Mouse (Mus musculus): ENCODE data around the gene Sag.

Gene Sag

DNA sequence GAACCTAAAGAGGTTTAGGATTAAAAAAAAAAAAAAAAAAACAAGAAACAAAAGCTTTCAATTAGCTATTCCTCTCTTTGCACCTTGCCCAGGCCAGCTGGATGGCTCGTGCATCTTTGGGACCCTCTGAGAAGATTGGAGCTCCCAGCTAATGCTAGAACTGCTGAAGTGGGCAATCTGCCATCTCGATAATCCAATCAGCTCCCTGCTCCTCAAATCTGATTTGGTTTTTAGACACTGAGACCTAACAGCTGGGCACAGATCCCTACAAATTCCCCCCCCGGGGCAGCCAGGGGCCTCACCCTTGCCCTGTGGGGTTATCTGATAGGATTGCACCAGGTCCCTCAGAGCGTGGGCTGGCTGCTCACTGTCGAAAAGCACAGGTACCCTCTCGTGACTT, at the start of gene Sag:
Gene Sag (plus strand): TSS at position 105 of the 400 bp plus-strand sequence.
- DNase-seq, result no peak

DNA sequence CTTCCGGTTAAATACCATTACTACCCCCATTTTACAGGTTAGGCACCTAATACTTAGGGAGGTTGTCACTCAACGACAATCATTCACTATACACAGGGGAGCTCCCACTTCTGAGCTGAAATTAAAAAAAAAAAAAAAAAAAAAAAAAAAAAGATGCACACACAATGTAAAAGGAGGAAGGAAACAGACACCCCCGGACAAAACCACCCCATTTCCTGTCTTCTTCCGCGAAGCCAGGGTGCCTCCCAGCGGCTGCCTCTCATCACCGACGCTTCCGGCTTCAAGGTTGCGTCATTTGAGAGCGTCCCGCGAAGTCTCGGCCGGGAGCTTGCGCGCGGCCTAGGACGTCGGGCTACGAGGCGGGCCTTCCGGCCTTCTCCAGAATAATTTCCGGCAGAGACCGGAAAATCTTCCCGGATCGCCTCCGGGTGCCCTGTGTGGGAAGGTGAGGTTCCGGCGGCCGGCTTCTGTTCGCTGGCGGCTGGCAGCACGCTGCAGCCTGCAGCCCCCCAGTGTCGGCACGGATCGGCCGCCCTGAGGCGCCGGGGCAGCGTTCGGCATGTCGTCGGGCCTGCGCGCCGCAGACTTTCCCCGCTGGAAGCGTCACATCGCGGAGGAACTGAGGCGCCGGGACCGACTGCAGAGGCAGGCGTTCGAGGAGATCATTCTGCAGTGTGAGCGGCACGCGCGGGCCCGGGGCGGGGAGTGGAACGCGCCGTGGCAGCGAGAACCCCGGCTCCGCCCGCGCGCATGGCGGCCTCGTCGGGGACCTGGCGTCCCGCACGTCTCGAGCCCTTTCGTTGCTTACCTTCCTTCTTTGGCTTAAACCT, 47.6 kb upstream of the Sag start, which contains the start of gene Atg16l1:
Gene Atg16l1 (plus strand): TSS at position 230 of the 830 bp plus-strand sequence.
- DNase-seq, result peak; percentile 97

DNA sequence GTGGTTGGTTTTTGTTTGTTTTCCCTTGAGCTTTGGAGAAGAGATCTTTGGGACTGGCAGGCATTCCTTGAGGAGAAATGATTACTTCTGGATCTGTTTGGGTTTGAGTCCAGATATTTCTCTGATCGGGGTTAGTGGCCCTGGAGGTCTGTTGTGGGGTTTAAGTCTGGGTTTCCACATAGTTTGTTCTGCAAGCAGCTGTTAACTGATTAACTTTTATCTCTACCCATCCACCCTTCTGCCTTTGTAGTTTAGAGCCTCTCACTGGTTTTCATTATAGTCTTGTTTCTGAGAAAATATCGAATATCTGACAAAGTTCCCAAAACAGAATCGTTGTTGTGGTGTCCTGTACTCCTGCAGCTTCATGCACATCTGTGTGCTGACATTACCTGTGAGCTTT, 39.7 kb upstream of the Sag start:
- no peak for DNase-seq

DNA sequence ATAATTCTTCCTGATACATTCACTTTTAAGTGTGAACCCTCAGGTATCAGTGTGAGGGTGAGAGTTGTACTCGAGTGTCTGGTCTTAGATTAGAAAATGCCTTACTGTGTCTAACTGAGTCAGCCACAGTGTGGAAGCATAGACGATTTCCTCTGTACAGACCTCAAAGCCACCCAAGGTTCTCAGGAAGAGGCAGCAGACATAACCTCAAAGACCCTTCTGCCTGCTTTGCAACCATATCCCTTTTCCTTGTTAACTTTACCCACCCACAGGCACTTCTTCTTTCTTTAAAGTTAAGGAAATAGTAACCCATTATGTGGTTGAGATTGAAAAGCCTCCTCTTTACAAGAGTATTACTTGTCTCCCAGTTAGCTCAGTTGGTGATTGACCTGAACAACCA, 37.7 kb upstream of the Sag start:
- no peak for DNase-seq

GRCm38 (mm10) chr1:87766233-87766632, 37.2 kb upstream of the Sag start:
- peak; percentile 28 for DNase-seq

- no peak for DNase-seq
Measured at GRCm38 (mm10) chr1:87769263-87769662, 34.2 kb upstream of the Sag start.

- no peak for DNase-seq
Measured at GRCm38 (mm10) chr1:87770486-87770885, 33.0 kb upstream of the Sag start.

GRCm38 (mm10) chr1:87771724-87772123, 31.8 kb upstream of the Sag start:
- no peak for DNase-seq

DNA sequence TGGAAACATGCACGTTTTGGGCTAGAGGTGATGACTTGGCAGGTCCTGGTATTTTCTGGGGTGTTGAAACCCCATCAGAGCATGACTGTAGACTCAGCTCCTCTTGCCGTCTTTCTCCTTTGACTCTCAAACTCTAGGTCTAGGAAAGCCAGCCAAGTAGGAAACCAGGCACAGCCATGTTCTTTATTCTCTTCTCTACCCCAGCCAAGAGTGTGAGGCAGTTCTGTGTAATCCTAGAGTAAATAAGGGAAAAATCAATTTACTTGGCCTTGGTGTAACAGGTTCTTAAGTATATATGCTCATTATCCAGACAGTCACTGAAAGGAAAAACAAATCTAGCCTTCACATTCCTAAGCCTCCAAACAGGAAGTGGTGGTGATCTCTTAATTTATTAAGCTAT, 30.1 kb upstream of the Sag start:
- no peak for DNase-seq

DNA sequence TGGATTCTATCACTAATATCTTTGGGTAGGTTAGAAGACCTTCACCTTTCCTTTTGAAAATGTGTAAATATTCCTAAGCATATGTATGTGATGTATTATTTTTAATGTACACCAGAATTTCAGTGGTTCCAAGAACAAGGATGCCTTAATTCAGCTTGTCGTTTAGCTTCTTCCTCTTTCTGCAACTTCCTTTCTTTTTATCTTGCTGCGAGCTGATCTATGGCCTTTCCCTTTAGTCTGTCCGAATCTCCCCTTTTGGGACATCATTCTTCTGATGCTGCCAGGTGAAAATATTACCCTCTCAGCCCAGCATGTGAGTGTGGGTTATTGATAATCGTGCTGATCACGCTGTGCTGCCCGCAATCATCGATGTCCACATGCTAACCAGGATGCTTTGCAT, 28.6 kb upstream of the Sag start:
- DNase-seq, result no peak

DNA sequence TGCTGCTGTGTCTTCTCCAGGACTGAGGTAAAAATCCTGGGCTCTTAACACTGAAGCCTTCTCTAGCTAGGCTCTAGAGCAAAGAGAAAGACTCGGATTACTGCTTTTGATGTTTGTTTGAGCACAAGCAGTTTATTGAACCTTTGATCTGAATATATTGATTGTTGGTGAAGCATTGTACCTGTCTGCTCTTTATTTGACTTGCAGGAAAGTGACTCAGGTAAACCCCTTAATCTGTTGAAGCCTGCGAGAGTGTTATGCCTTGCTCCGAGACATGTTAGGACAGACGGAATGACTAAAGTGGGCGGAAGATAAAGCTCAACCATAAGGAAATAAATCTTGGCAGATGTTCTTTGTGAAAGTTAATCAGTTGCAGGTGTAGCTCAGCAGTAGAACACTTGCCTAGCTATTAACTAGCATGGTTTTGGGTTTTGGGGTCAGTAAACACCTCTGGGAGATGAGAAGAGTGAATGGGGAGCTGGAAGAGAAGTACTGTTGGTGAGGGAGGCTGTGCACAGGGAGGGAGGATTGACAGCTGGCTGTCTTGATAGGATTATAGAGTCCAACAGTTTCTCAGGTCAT, 24.2 kb upstream of the Sag start:
- DNase-seq, result no peak

DNA sequence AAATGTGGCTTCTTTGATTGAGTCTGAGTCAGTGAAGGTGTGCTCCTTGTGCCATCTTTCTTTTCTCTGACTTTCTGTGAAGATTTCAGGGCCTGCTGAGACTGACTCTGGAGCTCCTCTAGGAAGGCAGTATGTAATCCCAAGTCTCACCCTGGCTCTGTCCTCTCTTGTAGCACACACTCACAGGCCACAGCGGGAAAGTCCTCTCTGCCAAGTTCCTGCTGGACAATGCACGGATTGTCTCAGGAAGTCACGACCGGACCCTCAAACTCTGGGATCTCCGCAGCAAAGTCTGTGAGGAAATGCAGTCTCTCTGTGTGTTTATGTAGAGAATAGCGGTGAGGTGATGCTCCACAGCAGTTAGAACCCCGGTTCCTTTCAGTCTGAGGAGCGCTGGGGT, 17.8 kb upstream of the Sag start:
- DNase-seq, result peak; percentile 33

- DNase-seq, result no peak
Measured at GRCm38 (mm10) chr1:87786251-87786650, 17.2 kb upstream of the Sag start.

DNA sequence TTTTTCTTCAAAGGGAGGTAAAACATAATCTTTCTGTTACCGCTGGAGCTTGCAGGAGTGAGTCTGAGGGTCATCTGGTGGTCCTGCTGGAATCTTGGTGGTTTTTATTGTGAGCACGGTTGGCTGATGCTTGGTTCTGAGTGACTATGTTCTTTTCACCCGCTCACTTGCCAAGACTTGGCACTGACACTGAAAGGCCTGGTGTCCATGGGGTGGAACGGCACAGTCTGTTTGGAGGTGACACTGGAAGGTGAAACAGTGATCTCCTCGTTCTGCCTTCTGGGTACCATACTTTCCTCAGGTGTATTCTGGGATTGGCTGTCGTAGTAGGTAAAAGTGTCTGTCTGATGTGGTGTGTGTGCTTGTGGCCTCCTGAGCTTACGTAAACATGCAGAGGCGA, 13.8 kb upstream of the Sag start:
- no peak for DNase-seq

DNA sequence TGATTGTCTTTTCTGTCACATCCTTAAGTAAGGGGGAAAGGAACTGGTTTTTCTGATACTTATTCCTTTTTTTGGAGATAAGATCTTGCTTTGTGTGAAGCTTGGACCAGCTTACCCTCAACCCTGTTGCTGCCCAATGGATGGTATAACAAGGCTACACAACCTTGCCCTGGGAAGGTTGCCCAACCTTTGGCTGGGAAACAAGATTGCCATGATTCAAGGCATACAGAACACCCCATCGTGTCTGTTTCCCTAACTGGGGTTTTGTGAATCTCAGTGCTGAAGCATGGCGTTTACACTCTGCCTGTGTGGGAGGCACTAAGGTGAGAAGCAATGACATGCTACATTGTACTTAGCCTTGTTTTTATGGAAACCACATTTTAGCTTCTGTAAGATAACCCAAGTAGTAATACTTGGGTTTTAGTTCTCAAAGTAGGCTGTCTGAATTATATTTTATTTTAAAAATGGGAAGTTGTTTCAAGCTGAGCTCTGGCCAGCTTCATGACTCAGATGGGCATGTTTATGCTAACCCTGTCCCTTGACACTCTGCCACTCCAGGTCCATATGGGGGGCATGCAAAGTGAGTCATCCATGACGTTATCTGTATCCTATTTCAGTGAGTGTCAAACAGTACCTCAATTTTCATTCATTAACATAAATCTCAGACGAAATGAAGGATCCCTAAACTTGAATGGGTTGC, 10.9 kb upstream of the Sag start:
- DNase-seq, result no peak

- DNase-seq, result no peak
Measured at GRCm38 (mm10) chr1:87793138-87793449, 10.4 kb upstream of the Sag start.

- no peak for DNase-seq
Measured at GRCm38 (mm10) chr1:87797702-87798101, 5.8 kb upstream of the Sag start.

DNA sequence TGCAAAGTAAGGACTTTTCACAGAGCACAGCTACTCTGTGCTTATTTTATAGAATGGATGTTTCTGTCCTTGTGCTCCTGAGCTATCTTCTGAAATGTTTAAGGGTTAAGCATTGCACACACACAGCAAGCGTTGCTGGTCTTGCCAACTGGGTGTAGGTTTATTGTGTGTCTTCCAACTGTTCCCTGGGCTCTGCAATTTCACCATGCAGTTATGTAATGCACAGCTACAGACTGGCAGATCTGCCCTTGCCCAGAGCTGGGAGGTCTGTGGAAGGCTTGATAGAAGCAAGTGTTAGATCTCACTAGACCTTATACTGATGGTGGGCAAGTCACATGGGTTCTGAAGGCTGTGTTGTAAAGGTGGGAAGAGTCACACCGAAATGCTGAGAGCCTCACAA, 5.2 kb upstream of the Sag start:
- no peak for DNase-seq

DNA sequence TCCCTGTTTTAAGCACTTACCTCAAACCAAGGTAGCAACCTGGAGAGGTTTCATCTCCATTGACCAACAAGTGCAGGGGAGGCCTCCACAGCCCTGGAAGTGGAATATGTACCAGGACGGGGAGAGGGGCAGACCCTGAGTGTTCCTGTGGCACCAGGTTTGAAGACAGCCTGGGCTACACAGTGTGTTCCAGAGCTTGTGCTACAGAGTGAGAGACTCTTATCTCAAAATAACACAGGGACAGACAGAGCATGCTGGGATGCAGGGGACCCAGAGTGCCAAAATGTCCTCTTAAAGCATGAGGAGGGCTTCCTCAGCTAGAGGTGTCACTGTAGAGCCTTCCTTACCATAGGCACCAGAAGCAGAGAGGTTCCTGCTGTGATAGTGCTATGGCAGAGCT, 4.3 kb downstream of the Sag start:
- no peak for DNase-seq

- no peak for DNase-seq
Measured at GRCm38 (mm10) chr1:87811391-87811790, 7.9 kb downstream of the Sag start.

- DNase-seq, result no peak
Measured at GRCm38 (mm10) chr1:87812061-87812460, 8.6 kb downstream of the Sag start.

DNA sequence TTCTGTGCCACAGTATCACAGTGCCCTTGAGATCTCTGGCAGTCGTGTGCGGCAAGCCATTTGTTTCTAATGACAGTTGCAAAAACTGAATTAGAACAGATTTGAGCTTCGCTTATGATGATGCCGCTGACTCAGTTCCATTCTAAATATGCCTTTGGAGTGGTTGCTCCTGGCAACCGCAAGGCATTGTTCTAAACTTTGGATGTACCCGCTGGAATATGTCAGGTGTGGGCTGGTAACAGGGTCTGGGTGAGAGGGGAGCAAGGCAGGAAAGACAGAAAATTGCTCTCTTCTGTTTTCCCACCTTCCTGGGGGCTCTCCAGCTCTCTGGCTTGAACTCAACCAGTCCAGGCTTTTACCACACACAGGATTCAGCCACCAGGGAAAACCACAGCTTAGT, 9.7 kb downstream of the Sag start:
- DNase-seq, result no peak

DNA sequence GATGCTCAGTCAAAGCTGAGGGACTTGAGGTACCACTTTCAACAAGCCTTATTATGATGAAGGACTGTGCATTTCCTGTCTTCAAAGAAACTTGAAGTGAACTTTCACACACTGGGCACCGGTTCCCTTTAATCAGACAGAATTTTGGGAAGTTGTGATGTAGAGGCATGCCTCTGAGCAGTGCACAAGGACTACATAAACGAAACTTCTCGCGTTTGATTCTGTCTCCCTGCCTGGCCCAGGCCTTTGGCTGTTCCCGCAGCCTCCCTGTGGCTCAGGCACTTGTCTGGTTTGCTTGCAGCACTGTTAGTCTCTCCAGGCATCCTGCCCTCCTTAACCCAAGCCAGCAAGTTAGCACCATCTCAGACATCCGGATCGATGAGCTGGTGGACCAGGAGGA, 10.2 kb downstream of the Sag start:
- no peak for DNase-seq

DNA sequence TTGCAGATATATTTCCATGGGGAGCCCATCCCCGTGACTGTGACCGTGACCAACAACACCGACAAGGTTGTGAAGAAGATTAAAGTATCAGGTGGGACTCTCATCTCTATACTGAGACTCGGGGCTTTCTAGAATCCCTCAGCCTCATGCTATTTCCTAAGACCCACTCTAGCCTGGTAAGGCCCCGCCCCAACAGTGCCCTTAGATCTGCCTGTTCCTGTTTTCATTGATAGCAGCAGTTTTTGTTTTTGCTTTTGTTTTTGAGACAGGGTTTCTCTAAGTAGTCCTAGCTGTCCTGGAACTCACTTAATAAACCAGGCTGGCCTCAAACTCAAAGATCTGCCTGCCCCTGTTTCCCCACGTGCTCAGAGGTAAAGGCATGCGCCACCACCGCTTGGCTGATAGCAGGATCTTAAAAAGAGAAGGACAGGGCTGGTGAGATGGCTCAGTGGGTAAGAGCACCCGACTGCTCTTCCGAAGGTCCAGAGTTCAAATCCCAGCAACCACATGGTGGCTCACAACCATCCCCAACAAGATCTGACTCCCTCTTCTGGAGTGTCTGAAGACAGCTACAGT, 21.0 kb downstream of the Sag start:
- no peak for DNase-seq
